Mouse (Mus musculus) embryonic fibroblast, embryonic 13.5 days (primary cell): Measurements from ENCODE around the gene Acta2. TPM values are rescaled to one million over a fixed set of nuclear protein-coding genes. Genes with fewer than 3 reads are reported as not detected.

Experiments used
- H3K27ac ChIP-seq: 2 replicates; pipeline ENCODE4 v1.5.1; 2012; ENCODE audit warnings: low read length, control low read depth, inconsistent platforms; ENCODE audit not compliant: insufficient read depth
- H3K4me1 ChIP-seq: 2 replicates; pipeline ENCODE4 v1.6.1; 2011; ENCODE audit warnings: low read length; ENCODE audit not compliant: control insufficient read depth, insufficient read depth
- H3K4me3 ChIP-seq: 2 replicates; pipeline ENCODE4 v1.5.1; 2011; ENCODE audit warnings: mild to moderate bottlenecking, control low read depth, low read length; ENCODE audit not compliant: insufficient read depth
- CTCF ChIP-seq: IDR thresholded peaks from 2 replicates; pipeline ENCODE4 v1.5.1; 2011; ENCODE audit warnings: mild to moderate bottlenecking, control low read depth, low read length, moderate library complexity, borderline replicate concordance; ENCODE audit not compliant: insufficient read depth
- POLR2A ChIP-seq: IDR thresholded peaks from 2 replicates; pipeline ENCODE4 v1.6.1; 2011; ENCODE audit warnings: low read depth, mild to moderate bottlenecking, control low read depth, low read length, moderate library complexity
- polyA plus RNA-seq: library from polyadenylated mRNA; stranded (reverse); fragments of >200 nt; gene quantifications from 2 replicates; pipeline ENCODE4 v1.2.4, GENCODE M21; 2011; ENCODE audit warnings: low read depth; ENCODE audit not compliant: missing spikeins, insufficient read length

Acta2 gene
- 5,580 and 7,205 TPM in 2 replicates for polyA plus RNA-seq

DNA sequence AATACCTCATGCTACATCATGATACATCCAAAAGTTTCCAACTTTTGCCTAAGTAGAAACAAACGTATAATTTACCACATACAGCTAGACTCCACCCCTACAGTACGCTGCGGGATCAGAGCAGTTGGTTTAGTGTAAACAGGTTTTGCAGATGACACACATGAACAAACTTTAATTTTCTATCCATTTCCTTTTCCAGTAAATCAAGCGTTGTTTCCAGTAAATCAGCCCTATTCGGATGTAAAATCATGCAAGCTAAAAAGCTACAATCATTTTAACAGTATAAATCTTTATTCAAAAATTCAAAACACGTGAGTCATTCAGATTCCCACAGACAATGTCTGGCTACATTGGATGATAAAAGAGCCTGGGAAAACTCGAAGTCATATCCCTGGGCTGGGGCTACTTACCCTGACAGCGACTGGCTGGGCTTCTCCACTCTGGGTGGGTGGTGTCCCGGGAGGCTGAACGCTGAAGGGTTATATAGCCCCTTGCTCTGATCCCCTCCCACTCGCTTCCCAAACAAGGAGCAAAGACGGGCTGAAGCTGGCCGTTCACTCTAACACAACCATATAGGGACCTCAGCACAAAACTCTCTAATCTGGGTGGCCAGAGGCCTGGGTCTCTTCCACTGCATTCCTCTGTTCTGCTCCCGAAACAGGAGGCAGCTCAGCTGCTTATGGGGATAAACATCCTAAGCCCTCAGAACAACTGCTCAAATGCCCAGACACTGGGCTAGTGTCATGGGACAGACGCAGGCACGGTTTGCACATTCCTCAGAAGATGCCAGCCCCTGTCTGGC is at the start of gene Acta2:
Acta2 (minus strand) TSS at position 711 of the 802 bp plus-strand sequence.
- TF ChIP-seq CTCF (no peak), POLR2A (peak; percentile 85)
- peak within 1 kb of the TSS; percentile 76 for H3K4me3 ChIP-seq
- peak within 1 kb of the TSS; percentile 96 for H3K27ac ChIP-seq
- peaks cover 6% of the 10 kb centered on the region for H3K4me1 ChIP-seq

DNA sequence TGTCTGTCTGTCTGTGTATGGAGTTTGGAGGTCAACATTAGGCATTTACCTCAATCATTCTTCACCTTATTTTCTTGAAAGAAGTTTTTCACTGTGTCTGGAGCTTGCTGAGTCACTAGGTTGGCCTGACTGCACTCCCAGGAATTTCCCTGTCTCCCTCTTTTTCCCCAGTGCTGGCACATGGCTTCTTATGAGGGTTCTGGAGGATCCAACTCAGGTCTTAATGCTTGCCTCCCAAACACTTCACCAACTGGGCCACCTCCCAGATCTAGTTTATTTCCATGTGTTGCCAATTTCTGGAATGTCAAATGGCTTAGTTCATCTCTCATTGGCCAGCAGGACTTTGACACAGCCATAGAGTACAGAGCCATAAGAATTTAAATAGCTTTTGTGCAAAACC is 49.5 kb upstream of the Acta2 start:
- H3K4me1 ChIP-seq, result peaks cover 13% of the 10 kb centered on the region
- no peak overlapping the region for H3K4me3 ChIP-seq

DNA sequence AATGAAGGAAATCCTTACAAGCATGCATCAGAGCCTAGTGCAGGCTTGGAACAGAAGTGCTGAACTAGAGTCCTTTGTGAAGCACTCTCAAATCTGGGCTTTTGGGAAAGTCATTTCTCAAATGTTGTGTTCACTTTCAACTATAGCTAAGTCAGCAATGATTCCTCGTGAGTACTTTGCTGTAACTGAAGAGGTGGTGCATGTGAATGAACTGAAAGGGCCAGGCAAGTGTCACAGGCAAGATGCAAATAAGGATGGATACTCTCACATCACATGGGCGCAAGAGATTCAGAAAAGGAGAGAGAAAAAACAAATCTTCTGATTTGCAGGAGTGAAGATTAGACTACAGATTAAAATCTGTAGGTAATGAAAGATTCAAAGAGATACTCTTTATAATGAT is 45.0 kb upstream of the Acta2 start:
- peaks cover 13% of the 10 kb centered on the region for H3K4me1 ChIP-seq
- TF ChIP-seq POLR2A (no peak), CTCF (no peak)
- H3K27ac ChIP-seq, result no peak overlapping the region
- no peak overlapping the region for H3K4me3 ChIP-seq

More for the DNA sequence above, 49.5 kb upstream of the Acta2 start:
- TF ChIP-seq CTCF, result no peak
- TF ChIP-seq POLR2A, result no peak
- H3K27ac ChIP-seq, result peak overlapping the region; percentile 70

DNA sequence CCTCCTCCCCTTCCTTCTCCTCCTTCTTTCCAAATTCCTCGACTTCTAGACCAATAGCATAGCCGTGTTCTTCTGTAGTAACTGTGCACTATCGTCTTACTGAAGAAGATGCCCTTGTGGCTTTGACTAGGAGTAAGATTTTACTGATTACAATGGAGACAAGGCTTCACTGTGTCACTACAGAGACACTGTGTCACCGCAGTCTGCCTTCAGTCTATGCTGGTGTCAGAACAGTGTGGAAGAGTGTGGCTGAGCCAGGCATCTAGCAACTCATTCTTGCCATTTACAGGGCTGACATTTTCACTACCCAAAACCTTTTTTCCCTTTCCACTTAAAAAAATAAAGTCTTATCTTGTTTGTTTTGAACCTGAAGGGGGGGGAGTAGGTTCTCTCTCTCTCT is 43.8 kb upstream of the Acta2 start:
- Histone ChIP-seq H3K27ac (no peak overlapping the region), H3K4me1 (peaks cover 4% of the 10 kb centered on the region), H3K4me3 (no peak overlapping the region)
- no peak for TF ChIP-seq CTCF
- no peak for TF ChIP-seq POLR2A

DNA sequence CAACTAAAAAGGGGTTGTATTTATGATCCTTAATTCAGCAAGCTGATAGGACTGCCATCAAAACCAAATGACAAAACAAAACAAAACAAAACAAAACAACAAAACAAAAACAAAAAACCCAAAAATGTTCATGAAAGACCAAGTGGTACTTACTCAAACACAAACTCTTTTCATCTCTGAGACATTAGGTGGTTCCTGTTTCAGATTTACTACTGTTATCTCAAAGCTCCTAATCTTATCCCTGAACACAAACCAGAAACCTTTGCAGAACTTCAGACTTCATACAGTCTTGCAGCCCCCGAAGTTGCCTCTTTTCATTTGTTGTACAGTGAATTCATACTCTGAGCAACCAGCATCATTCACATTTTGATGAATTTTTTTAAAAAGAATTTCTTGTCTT is 43.1 kb upstream of the Acta2 start:
- no peak for TF ChIP-seq CTCF
- no peak for TF ChIP-seq POLR2A
- Histone ChIP-seq H3K4me3 (no peak overlapping the region), H3K4me1 (peaks cover 4% of the 10 kb centered on the region), H3K27ac (no peak overlapping the region)

DNA sequence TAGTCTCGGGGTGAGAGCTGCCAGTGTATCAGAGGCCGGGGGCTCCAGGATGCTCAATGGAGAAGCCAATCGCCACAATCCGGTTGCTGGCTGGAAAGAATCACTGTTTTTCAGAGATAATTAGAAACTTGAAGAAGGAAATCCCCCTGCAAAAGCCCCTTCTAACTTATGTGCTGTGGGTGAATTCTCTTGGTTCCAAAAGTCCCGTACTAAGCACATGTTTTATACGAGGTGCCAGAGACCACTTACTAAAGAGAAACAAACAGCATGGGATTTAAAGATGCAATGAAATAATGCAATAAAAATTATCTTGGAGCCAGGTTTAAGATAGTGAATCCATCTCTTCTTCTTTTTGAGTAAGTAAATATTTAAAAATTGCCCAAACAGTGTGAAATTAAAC is 40.1 kb upstream of the Acta2 start:
- Histone ChIP-seq H3K4me3 (no peak overlapping the region), H3K27ac (no peak overlapping the region), H3K4me1 (no peaks in the 10 kb centered on the region)
- no peak for TF ChIP-seq CTCF
- TF ChIP-seq POLR2A, result no peak

DNA sequence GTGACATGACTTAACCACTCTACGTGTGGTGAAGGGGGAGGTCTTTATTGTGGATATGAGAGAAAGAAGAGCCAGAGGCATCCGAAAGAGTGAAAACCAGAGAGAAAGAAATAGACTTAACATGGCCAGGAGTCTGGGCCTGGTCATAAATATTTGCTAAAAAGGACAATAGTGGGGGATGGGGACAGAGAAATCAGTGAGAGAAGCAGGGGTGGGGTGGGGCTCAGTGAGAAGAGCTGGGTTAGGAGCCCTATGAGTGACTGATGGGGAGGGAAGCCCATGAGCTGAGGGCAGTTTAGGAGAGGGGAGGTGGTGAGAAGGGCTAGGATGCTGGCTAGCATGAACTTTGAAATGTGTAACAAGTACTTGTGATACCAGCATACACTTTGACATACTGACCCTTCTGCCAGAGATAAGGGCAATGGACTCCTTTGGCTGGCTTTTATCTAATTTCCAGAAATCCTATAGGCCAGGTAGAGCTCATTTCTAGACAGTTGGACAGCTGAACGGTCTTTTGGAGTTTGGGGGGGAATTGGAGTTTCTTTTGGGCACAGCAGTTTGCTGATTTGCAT is 38.1 kb upstream of the Acta2 start:
- no peak for TF ChIP-seq CTCF
- no peak for TF ChIP-seq POLR2A
- no peaks in the 10 kb centered on the region for H3K4me1 ChIP-seq
- H3K27ac ChIP-seq, result no peak overlapping the region
- no peak overlapping the region for H3K4me3 ChIP-seq

DNA sequence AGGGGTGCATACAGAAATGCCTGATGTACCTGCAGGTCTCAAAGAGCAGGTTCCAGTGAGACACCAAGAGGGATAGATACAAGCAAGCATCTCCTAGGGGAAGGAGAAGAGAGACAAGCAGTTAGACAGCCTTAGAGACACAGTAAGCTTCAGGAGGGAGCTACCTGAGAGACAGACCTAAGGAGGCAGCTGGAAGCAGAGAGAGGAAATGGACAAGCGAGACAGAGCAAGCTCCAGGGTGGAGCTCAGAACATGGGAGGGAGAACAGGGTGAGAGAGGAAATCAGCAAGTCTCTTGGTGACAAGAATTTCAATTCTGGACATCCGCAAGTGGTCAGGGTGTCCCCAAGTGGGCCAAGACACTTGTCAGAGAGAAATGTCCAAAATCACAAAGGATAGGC is 37.3 kb upstream of the Acta2 start:
- Histone ChIP-seq H3K4me1 (no peaks in the 10 kb centered on the region), H3K27ac (no peak overlapping the region), H3K4me3 (no peak overlapping the region)
- no peak for TF ChIP-seq CTCF
- TF ChIP-seq POLR2A, result no peak

DNA sequence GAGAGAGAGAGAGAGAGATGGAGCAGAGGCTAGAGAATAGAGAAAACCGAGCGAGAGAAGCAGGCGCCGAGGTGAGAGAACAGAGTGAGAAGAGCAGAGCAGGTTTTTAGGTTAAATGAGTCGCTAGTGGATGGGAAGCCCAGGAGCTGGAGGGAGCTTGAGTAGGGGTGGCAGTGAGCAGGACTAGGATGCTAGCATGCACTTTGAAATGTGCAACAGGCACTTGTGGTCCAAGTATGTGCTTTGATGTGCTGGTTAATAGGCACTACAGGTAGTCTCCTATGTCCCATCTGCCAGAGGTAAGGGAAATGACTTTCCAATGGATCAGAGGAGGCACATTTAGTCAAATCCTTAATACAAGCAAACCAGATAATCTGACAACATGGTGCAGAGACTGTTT is 36.6 kb upstream of the Acta2 start:
- Histone ChIP-seq H3K27ac (no peak overlapping the region), H3K4me1 (no peaks in the 10 kb centered on the region), H3K4me3 (no peak overlapping the region)
- no peak for TF ChIP-seq CTCF
- no peak for TF ChIP-seq POLR2A

DNA sequence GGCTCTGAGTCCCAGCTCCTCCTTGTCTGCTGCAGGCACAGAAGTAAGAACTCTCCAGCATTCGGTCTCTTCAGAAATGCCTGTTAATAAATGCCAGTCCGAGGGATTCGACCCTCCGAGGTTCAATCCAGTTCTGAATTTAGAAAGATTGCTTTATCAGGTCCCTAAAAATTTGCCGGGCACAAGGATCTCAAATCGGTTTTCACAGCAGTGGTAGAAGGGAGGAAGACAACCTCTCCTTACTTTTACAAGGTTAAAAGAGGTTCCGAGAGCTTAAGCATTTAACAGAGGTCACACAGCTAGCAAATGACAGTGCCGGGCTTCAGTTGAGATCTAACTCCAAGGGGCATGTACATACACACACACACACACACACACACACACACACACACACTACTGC is 36.0 kb upstream of the Acta2 start:
- Histone ChIP-seq H3K27ac (no peak overlapping the region), H3K4me3 (peak overlapping the region; percentile 46), H3K4me1 (no peaks in the 10 kb centered on the region)
- TF ChIP-seq CTCF, result no peak
- TF ChIP-seq POLR2A, result no peak
